Mouse (Mus musculus) stomach, postnatal 0 days (tissue): Measurements from ENCODE around the gene Prkcb.

Experiments used
- CTCF ChIP-seq: IDR thresholded peaks from 2 replicates; pipeline ENCODE4 v1.5.1; 2016; ENCODE audit warnings: antibody characterized with exemption, low read depth, mild to moderate bottlenecking, moderate library complexity
- EP300 ChIP-seq: optimal IDR thresholded peaks from 2 replicates; pipeline ENCODE3; 2016; ENCODE audit warnings: antibody characterized with exemption

DNA sequence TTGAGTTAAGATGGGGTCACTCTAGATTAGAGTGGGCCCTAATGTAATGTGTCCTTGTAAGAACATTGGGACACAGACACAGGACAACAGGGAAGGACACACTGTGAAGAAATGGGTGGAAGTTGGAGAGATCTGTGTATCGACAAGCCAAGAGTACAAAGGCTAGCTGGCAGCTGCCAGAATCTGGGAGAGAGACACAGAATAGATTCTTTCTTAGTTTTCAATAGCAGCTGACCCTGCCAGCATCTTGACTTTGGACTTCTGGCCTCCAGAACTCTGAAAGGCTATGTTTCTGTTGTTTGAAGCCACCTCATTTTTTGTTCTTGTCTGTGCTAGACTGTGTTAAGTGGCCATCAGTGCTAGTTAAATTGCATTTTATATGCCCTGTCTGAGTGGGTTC is 276.8 kb downstream of the Prkcb start:
- TF ChIP-seq CTCF, result no peak
- TF ChIP-seq EP300, result no peak
